Mouse (Mus musculus): ENCODE measurements around the gene Pkd1l1. TPM values are rescaled to one million over a fixed set of nuclear protein-coding genes. Genes with fewer than 3 reads are reported as not detected.

Pkd1l1 gene
- polyA plus RNA-seq, 1 experiment, result 0.82 TPM

- no peak overlapping the region for H3K9ac ChIP-seq (ENCODE audit: low read depth, poor library complexity, severe bottlenecking)
- no peak for TF ChIP-seq CTCF (IDR thresholded peaks at IDR 0.05; ENCODE audit: low read depth, low read length)
- TF ChIP-seq POLR2A (IDR thresholded peaks at IDR 0.05; ENCODE audit: insufficient read depth, low read length), result no peak
- TF ChIP-seq EP300 (IDR thresholded peaks at IDR 0.05; ENCODE audit: insufficient read depth, low read depth, low read length), result no peak
- no peak overlapping the region for H3K4me3 ChIP-seq (ENCODE audit: low read depth, low read length)
- H3K9me3 ChIP-seq (replicated peaks; ENCODE audit: control insufficient read depth, insufficient read depth, low read length, poor library complexity, severe bottlenecking), result no peaks in the 10 kb centered on the region
- no peak overlapping the region for H3K27ac ChIP-seq (ENCODE audit: insufficient read depth, low read length)
- no peaks in the 10 kb centered on the region for H3K4me1 ChIP-seq (ENCODE audit: control insufficient read depth, insufficient read depth, low read length)
- H3K36me3 ChIP-seq (ENCODE audit: control insufficient read depth, insufficient read depth, low read length, poor library complexity, severe bottlenecking), result no peaks in the 10 kb centered on the region
- no peaks in the 10 kb centered on the region for H3K27me3 ChIP-seq (ENCODE audit: control insufficient read depth, insufficient read depth, low read length, poor library complexity, severe bottlenecking)
Measured at GRCm38 (mm10) chr11:8828836-8829526, 144.1 kb downstream of the Pkd1l1 start.

GRCm38 (mm10) chr11:8826609-8827008 lies 146.5 kb downstream of the Pkd1l1 start:
- no peak overlapping the region for H3K27ac ChIP-seq (ENCODE audit: insufficient read depth, low read length)

GRCm38 (mm10) chr11:8826046-8826445 lies 147.0 kb downstream of the Pkd1l1 start:
- no peak overlapping the region for H3K4me3 ChIP-seq (ENCODE audit: low read depth, low read length)
- no peaks in the 10 kb centered on the region for H3K4me1 ChIP-seq (ENCODE audit: control insufficient read depth, insufficient read depth, low read length)
- no peak for TF ChIP-seq EP300 (IDR thresholded peaks at IDR 0.05; ENCODE audit: insufficient read depth, low read depth, low read length)
- no peak for TF ChIP-seq POLR2A (IDR thresholded peaks at IDR 0.05; ENCODE audit: insufficient read depth, low read length)
- TF ChIP-seq CTCF (IDR thresholded peaks at IDR 0.05; ENCODE audit: low read depth, low read length), result no peak
- H3K36me3 ChIP-seq (ENCODE audit: control insufficient read depth, insufficient read depth, low read length, poor library complexity, severe bottlenecking), result no peaks in the 10 kb centered on the region
- no peak overlapping the region for H3K9ac ChIP-seq (ENCODE audit: low read depth, poor library complexity, severe bottlenecking)
- no peaks in the 10 kb centered on the region for H3K27me3 ChIP-seq (ENCODE audit: control insufficient read depth, insufficient read depth, low read length, poor library complexity, severe bottlenecking)
- no peaks in the 10 kb centered on the region for H3K9me3 ChIP-seq (replicated peaks; ENCODE audit: control insufficient read depth, insufficient read depth, low read length, poor library complexity, severe bottlenecking)
- no peak overlapping the region for H3K27ac ChIP-seq (ENCODE audit: insufficient read depth, low read length)

More at GRCm38 (mm10) chr11:8826609-8827008, 146.5 kb downstream of the Pkd1l1 start:
- H3K4me1 ChIP-seq (ENCODE audit: control insufficient read depth, insufficient read depth, low read length), result no peaks in the 10 kb centered on the region
- no peak for TF ChIP-seq EP300 (IDR thresholded peaks at IDR 0.05; ENCODE audit: insufficient read depth, low read depth, low read length)
- no peak for TF ChIP-seq CTCF (IDR thresholded peaks at IDR 0.05; ENCODE audit: low read depth, low read length)
- no peak for TF ChIP-seq POLR2A (IDR thresholded peaks at IDR 0.05; ENCODE audit: insufficient read depth, low read length)
- no peak overlapping the region for H3K9ac ChIP-seq (ENCODE audit: low read depth, poor library complexity, severe bottlenecking)
- no peak overlapping the region for H3K4me3 ChIP-seq (ENCODE audit: low read depth, low read length)
- H3K9me3 ChIP-seq (replicated peaks; ENCODE audit: control insufficient read depth, insufficient read depth, low read length, poor library complexity, severe bottlenecking), result no peaks in the 10 kb centered on the region
- no peaks in the 10 kb centered on the region for H3K36me3 ChIP-seq (ENCODE audit: control insufficient read depth, insufficient read depth, low read length, poor library complexity, severe bottlenecking)
- H3K27me3 ChIP-seq (ENCODE audit: control insufficient read depth, insufficient read depth, low read length, poor library complexity, severe bottlenecking), result no peaks in the 10 kb centered on the region

GRCm38 (mm10) chr11:8825413-8825812 lies 147.7 kb downstream of the Pkd1l1 start:
- no peak overlapping the region for H3K27ac ChIP-seq (ENCODE audit: insufficient read depth, low read length)
- TF ChIP-seq POLR2A (IDR thresholded peaks at IDR 0.05; ENCODE audit: insufficient read depth, low read length), result no peak
- no peak for TF ChIP-seq EP300 (IDR thresholded peaks at IDR 0.05; ENCODE audit: insufficient read depth, low read depth, low read length)
- no peak for TF ChIP-seq CTCF (IDR thresholded peaks at IDR 0.05; ENCODE audit: low read depth, low read length)

GRCm38 (mm10) chr11:8821403-8821802 lies 151.7 kb downstream of the Pkd1l1 start:
- H3K9ac ChIP-seq (ENCODE audit: low read depth, poor library complexity, severe bottlenecking), result no peak overlapping the region
- H3K36me3 ChIP-seq (ENCODE audit: control insufficient read depth, insufficient read depth, low read length, poor library complexity, severe bottlenecking), result no peaks in the 10 kb centered on the region
- H3K4me1 ChIP-seq (ENCODE audit: control insufficient read depth, insufficient read depth, low read length), result no peaks in the 10 kb centered on the region
- no peak overlapping the region for H3K27ac ChIP-seq (ENCODE audit: insufficient read depth, low read length)
- TF ChIP-seq POLR2A (IDR thresholded peaks at IDR 0.05; ENCODE audit: insufficient read depth, low read length) (no peak), EP300 (IDR thresholded peaks at IDR 0.05; ENCODE audit: insufficient read depth, low read depth, low read length) (no peak), CTCF (IDR thresholded peaks at IDR 0.05; ENCODE audit: low read depth, low read length) (no peak)
- H3K9me3 ChIP-seq (replicated peaks; ENCODE audit: control insufficient read depth, insufficient read depth, low read length, poor library complexity, severe bottlenecking), result no peaks in the 10 kb centered on the region
- H3K27me3 ChIP-seq (ENCODE audit: control insufficient read depth, insufficient read depth, low read length, poor library complexity, severe bottlenecking), result no peaks in the 10 kb centered on the region
- H3K4me3 ChIP-seq (ENCODE audit: low read depth, low read length), result no peak overlapping the region

More at GRCm38 (mm10) chr11:8825413-8825812, 147.7 kb downstream of the Pkd1l1 start:
- no peaks in the 10 kb centered on the region for H3K36me3 ChIP-seq (ENCODE audit: control insufficient read depth, insufficient read depth, low read length, poor library complexity, severe bottlenecking)
- no peaks in the 10 kb centered on the region for H3K27me3 ChIP-seq (ENCODE audit: control insufficient read depth, insufficient read depth, low read length, poor library complexity, severe bottlenecking)
- H3K4me1 ChIP-seq (ENCODE audit: control insufficient read depth, insufficient read depth, low read length), result no peaks in the 10 kb centered on the region
- H3K4me3 ChIP-seq (ENCODE audit: low read depth, low read length), result no peak overlapping the region
- no peaks in the 10 kb centered on the region for H3K9me3 ChIP-seq (replicated peaks; ENCODE audit: control insufficient read depth, insufficient read depth, low read length, poor library complexity, severe bottlenecking)
- no peak overlapping the region for H3K9ac ChIP-seq (ENCODE audit: low read depth, poor library complexity, severe bottlenecking)

GRCm38 (mm10) chr11:8817376-8817775 lies 155.7 kb downstream of the Pkd1l1 start:
- H3K27me3 ChIP-seq (ENCODE audit: control insufficient read depth, insufficient read depth, low read length, poor library complexity, severe bottlenecking), result no peaks in the 10 kb centered on the region
- no peak overlapping the region for H3K27ac ChIP-seq (ENCODE audit: insufficient read depth, low read length)
- no peaks in the 10 kb centered on the region for H3K4me1 ChIP-seq (ENCODE audit: control insufficient read depth, insufficient read depth, low read length)
- no peak overlapping the region for H3K9ac ChIP-seq (ENCODE audit: low read depth, poor library complexity, severe bottlenecking)
- no peak for TF ChIP-seq CTCF (IDR thresholded peaks at IDR 0.05; ENCODE audit: low read depth, low read length)
- no peak for TF ChIP-seq POLR2A (IDR thresholded peaks at IDR 0.05; ENCODE audit: insufficient read depth, low read length)
- no peak for TF ChIP-seq EP300 (IDR thresholded peaks at IDR 0.05; ENCODE audit: insufficient read depth, low read depth, low read length)
- H3K9me3 ChIP-seq (replicated peaks; ENCODE audit: control insufficient read depth, insufficient read depth, low read length, poor library complexity, severe bottlenecking), result peaks cover 10% of the 10 kb centered on the region
- H3K36me3 ChIP-seq (ENCODE audit: control insufficient read depth, insufficient read depth, low read length, poor library complexity, severe bottlenecking), result no peaks in the 10 kb centered on the region
- no peak overlapping the region for H3K4me3 ChIP-seq (ENCODE audit: low read depth, low read length)

Measured in ES-Bruce4 (cell line).